Mouse (Mus musculus): ENCODE measurements around the gene Vamp2. TPM values are rescaled to one million over a fixed set of nuclear protein-coding genes. Genes with fewer than 3 reads are reported as not detected.
A peak's percentile ranks its signal among the peaks of the same experiment; 100 is the strongest.
"Not testable (repeated sequence)": the region's sequence is repeated elsewhere in the genome, so short reads cannot be mapped to it uniquely, and the experiment has no call there.

Vamp2 gene
- polyA plus RNA-seq, 1 experiment from 2014 or later: 81.5 TPM

DNA sequence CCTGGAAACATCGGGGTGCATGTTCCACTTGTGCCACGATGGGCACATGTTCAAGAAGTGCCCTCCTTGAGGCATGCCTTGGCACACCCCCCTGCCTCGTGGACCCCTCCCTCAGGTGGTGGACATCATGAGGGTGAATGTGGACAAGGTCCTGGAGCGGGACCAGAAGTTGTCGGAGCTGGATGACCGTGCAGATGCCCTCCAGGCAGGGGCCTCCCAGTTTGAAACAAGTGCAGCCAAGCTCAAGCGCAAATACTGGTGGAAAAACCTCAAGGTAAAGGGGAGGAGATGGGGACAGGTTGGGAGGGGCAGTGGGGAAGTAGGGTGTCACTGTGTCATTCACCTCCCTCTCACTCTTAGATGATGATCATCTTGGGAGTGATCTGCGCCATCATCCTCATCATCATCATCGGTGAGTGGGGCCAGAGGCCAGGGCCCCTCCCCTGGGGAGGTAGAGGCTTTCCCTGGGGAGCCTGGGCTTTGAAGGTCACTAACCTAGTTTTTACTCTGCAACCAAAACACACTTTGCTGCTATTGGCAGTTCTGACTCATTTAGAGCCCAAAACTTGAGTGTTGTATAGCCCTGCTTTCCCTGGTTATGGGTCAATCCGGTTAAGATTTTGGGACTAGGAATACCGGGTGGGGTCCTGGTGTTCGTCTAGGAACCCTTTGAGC, 1.5 kb downstream of the Vamp2 start:
- peaks cover 18% of the 10 kb centered on the region; the same call in 1 of the 2 replicates for H3K36me3 ChIP-seq (ENCODE audit: insufficient read depth, low read length)
- H3K4me1 ChIP-seq (ENCODE audit: insufficient read depth, low read length): peaks cover 41% of the 10 kb centered on the region
- H3K4me2 ChIP-seq (replicated peaks; ENCODE audit: low read depth, low read length): peak overlapping the region; percentile 72
- ATAC-seq (ENCODE audit: low FRiP score, low TSS enrichment): no peak
- no peaks in the 10 kb centered on the region for H3K27me3 ChIP-seq (ENCODE audit: insufficient read depth, low read length)
- no peaks in the 10 kb centered on the region for H3K9me3 ChIP-seq (ENCODE audit: low read length)
- 77% methylated on average over 12 of the region's 12 CpGs for WGBS
- H3K9ac ChIP-seq (replicated peaks; ENCODE audit: low read length): peak overlapping the region; percentile 99
- H3K27ac ChIP-seq (ENCODE audit: low read length): 0 out of 2 replicates have a peak overlapping the region, but pooled peaks have one; percentile 3
- H3K4me3 ChIP-seq (ENCODE audit: low read length): peak overlapping the region; percentile 100

DNA sequence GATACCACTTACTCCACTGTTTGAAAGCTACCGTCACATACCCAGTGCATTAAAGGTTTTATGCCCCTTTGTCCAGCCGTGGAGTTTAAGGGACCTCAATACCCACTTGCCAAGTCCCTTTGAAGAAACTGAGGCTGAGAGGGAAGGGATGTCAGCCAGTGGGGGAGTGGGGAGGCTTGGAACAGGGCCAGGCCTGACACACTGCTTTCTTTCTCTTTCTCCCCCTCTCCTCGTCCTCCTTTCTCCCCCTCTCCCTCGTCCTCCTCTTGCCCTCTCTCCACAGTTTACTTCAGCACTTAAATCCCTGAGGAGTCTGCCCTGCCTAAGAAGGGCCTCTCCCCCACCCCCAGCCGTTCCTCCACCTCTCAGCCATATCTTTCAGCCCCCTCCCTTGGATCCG, 2.1 kb downstream of the Vamp2 start:
- ATAC-seq (ENCODE audit: low FRiP score, low TSS enrichment): no peak
- no peaks in the 10 kb centered on the region for H3K9me3 ChIP-seq (ENCODE audit: low read length)
- H3K27me3 ChIP-seq (ENCODE audit: insufficient read depth, low read length): no peaks in the 10 kb centered on the region
- peak overlapping the region; percentile 72 for H3K4me2 ChIP-seq (replicated peaks; ENCODE audit: low read depth, low read length)
- H3K27ac ChIP-seq (ENCODE audit: low read length): 0 out of 2 replicates have a peak overlapping the region, but pooled peaks have one; percentile 3
- peak overlapping the region; percentile 19; the same call in 1 of the 2 replicates for H3K9ac ChIP-seq (replicated peaks; ENCODE audit: low read length)
- 63% methylated on average over 6 of the region's 6 CpGs for WGBS
- H3K36me3 ChIP-seq (ENCODE audit: insufficient read depth, low read length): peaks cover 18% of the 10 kb centered on the region; the same call in 1 of the 2 replicates
- peaks cover 41% of the 10 kb centered on the region for H3K4me1 ChIP-seq (ENCODE audit: insufficient read depth, low read length)
- H3K4me3 ChIP-seq (ENCODE audit: low read length): 0 out of 2 replicates have a peak overlapping the region, but pooled peaks have one; percentile 9

DNA sequence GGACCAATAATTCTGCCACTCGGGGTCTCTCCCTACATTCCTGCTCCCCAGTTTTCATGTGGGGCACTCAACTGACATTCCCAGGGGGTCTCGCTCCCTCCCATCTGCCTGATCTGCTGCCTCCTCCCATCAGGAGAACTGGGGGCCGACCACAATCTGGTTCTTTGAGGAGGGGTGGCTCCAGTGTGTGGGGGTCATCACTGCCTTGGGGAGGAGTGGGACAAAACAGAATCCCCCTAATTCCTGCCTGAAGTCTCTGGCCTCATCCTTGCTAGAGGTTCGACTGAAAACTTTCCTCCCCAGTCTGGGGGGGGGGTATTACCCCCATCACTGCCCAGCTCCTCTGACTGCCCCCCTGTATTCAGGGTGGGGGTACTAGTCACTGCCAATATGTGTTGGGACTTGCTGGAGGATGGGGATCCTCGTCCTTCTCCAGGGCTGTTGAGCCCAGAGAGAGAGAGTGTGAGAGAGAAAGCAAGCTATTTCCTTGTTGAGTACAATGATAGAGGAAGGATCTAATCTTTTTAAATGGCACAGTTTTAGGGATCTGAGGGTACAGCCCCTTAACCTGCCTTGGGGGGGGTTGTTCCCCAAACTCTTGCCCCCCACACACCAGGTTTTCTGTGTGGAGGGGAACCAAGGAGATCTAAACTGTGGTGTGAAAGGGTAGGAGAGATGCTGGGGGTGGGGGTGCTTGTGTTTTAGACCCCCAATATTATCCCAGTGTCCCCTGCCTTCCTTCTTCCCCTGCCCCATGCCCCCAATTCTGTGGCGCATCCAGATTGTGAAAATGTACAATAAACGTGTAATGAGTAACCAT, 3.5 kb downstream of the Vamp2 start:
- 69% methylated on average over 7 of the region's 7 CpGs for WGBS
- no peak overlapping the region for H3K4me2 ChIP-seq (replicated peaks; ENCODE audit: low read depth, low read length)
- peaks cover 47% of the 10 kb centered on the region for H3K4me1 ChIP-seq (ENCODE audit: insufficient read depth, low read length)
- peaks cover 18% of the 10 kb centered on the region; the same call in 1 of the 2 replicates for H3K36me3 ChIP-seq (ENCODE audit: insufficient read depth, low read length)
- no peaks in the 10 kb centered on the region for H3K27me3 ChIP-seq (ENCODE audit: insufficient read depth, low read length)
- H3K9me3 ChIP-seq (ENCODE audit: low read length): no peaks in the 10 kb centered on the region
- no peak overlapping the region for H3K9ac ChIP-seq (replicated peaks; ENCODE audit: low read length)
- H3K27ac ChIP-seq (ENCODE audit: low read length): no peak overlapping the region
- H3K4me3 ChIP-seq (ENCODE audit: low read length): no peak overlapping the region
- no peak for ATAC-seq (ENCODE audit: low FRiP score, low TSS enrichment)

DNA sequence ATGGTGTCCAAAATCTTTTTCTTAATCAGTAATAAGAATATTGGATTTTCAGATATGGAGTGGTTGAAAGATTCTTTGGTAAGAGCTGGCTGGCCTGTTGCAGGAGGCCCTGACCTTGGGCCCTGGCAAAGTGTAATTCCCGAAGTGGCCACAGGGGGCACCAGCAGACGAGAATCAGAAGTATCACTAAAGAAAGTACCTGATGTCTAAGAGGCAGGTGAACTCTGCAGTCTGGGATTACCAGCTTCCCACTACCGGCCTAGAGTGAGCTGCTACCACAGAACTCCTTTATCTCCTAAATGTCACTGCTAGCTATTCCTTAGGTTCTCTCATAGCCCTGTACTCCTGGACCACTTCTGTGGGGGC, 4.1 kb downstream of the Vamp2 start:
- Histone ChIP-seq H3K9me3 (ENCODE audit: low read length) (no peaks in the 10 kb centered on the region), H3K36me3 (ENCODE audit: insufficient read depth, low read length) (peaks cover 18% of the 10 kb centered on the region; the same call in 1 of the 2 replicates), H3K4me2 (replicated peaks; ENCODE audit: low read depth, low read length) (no peak overlapping the region), H3K27me3 (ENCODE audit: insufficient read depth, low read length) (no peaks in the 10 kb centered on the region), H3K4me1 (ENCODE audit: insufficient read depth, low read length) (peaks cover 45% of the 10 kb centered on the region), H3K4me3 (ENCODE audit: low read length) (no peak overlapping the region), H3K9ac (replicated peaks; ENCODE audit: low read length) (no peak overlapping the region), H3K27ac (ENCODE audit: low read length) (no peak overlapping the region)
- WGBS: 5% methylated on average over 3 of the region's 3 CpGs
- ATAC-seq (ENCODE audit: low FRiP score, low TSS enrichment): no peak

DNA sequence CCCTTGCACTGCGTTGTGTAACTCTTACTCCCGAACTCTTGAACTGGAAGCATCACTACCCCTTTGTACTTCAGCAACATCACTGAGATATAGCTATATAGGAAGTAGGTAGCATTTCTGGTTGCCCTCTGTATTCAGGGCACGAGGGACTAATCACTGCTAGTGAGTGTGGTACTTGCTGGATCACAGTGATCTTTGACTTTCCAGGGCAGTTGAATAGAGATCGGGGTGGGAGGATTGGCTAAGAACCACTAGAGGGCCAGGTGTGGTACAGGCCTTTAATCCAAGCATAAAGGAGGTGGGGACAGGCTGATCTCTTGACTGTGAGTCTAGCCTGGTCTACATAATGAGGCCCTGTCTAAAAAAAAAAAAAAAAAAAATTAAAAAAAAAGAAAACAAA, 4.6 kb downstream of the Vamp2 start:
- ATAC-seq (ENCODE audit: low FRiP score, low TSS enrichment): no peak
- H3K4me1 ChIP-seq (ENCODE audit: insufficient read depth, low read length): peaks cover 45% of the 10 kb centered on the region
- H3K9ac ChIP-seq (replicated peaks; ENCODE audit: low read length): no peak overlapping the region
- no peak overlapping the region for H3K4me2 ChIP-seq (replicated peaks; ENCODE audit: low read depth, low read length)
- H3K4me3 ChIP-seq (ENCODE audit: low read length): no peak overlapping the region
- H3K27me3 ChIP-seq (ENCODE audit: insufficient read depth, low read length): no peaks in the 10 kb centered on the region
- H3K27ac ChIP-seq (ENCODE audit: low read length): no peak overlapping the region
- WGBS: 90% methylated on average over 4 of the region's 4 CpGs
- H3K36me3 ChIP-seq (ENCODE audit: insufficient read depth, low read length): peaks cover 18% of the 10 kb centered on the region; the same call in 1 of the 2 replicates
- H3K9me3 ChIP-seq (ENCODE audit: low read length): no peaks in the 10 kb centered on the region

DNA sequence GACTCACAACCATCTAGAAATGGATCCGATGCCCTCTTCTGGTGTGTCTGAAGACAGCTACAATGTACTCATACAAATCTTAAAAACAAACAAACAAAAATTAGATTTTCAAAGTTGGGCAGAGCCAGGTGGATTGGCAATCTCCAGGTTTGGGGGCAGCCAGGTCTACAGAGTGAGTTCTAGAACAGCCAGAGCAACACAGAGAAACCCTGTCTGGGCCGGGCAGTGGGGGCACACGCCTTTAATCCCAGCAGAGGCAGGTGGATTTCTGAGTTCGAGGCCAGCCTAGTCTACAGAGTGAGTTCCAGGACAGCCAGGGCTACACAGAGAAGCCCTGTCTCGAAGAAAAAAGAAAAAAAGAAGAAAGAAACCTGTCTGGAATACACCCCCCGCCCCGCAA, 5.6 kb downstream of the Vamp2 start:
- peaks cover 18% of the 10 kb centered on the region; the same call in 1 of the 2 replicates for H3K36me3 ChIP-seq (ENCODE audit: insufficient read depth, low read length)
- not testable (repeated sequence) for H3K27me3 ChIP-seq (ENCODE audit: insufficient read depth, low read length); H3K4me2 ChIP-seq (replicated peaks; ENCODE audit: low read depth, low read length); H3K9me3 ChIP-seq (ENCODE audit: low read length); H3K4me3 ChIP-seq (ENCODE audit: low read length); ATAC-seq (ENCODE audit: low FRiP score, low TSS enrichment); H3K9ac ChIP-seq (replicated peaks; ENCODE audit: low read length); H3K27ac ChIP-seq (ENCODE audit: low read length)
- 92% methylated on average over 7 of the region's 7 CpGs for WGBS
- H3K4me1 ChIP-seq (ENCODE audit: insufficient read depth, low read length): peaks cover 52% of the 10 kb centered on the region

DNA sequence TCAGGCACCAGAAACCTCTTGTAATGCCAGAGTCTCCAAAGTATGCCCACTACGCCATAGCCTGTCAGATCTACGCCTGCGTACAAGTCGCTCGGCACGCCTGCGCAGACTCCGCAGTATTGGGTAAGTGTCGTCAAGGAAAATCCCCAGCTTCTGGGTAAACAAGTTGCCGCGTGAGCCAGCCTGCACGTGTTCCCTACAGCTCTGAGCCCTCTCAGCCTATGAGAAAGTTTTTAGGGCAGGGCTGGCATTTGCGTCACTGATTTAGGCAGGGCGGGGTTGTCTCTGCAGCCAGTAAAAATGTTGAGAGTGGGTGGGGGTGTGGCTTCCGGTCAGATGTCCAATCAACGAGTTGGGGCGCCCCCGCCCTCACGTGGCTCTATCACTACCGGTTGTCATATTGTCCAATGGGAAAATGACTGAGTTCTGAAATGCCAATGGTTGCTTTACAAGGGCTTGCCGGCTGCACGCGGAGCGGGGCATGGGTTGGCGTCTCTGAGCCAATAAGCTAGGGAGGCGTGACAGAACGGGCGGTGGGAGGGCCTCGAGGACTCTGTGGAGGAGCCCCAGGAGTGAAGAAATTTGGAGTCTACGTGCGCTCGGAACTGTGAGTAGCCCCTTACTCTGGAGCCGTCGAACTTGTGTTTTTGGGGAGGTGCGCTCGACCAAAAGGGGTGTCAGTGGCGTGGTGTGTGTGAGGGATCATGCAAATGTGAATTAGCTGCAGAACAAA, 6.6 kb downstream of the Vamp2 start, which contains the start of gene Per1:
Per1 (plus strand) TSS at position 521 of the 733 bp plus-strand sequence.
- H3K9ac ChIP-seq (replicated peaks; ENCODE audit: low read length): peak within 1 kb of the TSS; percentile 69
- under 1% methylated on average over 37 of the region's 37 CpGs for WGBS
- peaks cover 18% of the 10 kb centered on the region; the same call in 1 of the 2 replicates for H3K36me3 ChIP-seq (ENCODE audit: insufficient read depth, low read length)
- H3K27me3 ChIP-seq (ENCODE audit: insufficient read depth, low read length): no peaks in the 10 kb centered on the region
- no peaks in the 10 kb centered on the region for H3K9me3 ChIP-seq (ENCODE audit: low read length)
- peak within 1 kb of the TSS; percentile 93 for H3K27ac ChIP-seq (ENCODE audit: low read length)
- peak within 1 kb of the TSS; percentile 86 for H3K4me2 ChIP-seq (replicated peaks; ENCODE audit: low read depth, low read length)
- H3K4me3 ChIP-seq (ENCODE audit: low read length): peak within 1 kb of the TSS; percentile 67
- ATAC-seq (ENCODE audit: low FRiP score, low TSS enrichment): peak; percentile 94
- H3K4me1 ChIP-seq (ENCODE audit: insufficient read depth, low read length): peaks cover 52% of the 10 kb centered on the region

DNA sequence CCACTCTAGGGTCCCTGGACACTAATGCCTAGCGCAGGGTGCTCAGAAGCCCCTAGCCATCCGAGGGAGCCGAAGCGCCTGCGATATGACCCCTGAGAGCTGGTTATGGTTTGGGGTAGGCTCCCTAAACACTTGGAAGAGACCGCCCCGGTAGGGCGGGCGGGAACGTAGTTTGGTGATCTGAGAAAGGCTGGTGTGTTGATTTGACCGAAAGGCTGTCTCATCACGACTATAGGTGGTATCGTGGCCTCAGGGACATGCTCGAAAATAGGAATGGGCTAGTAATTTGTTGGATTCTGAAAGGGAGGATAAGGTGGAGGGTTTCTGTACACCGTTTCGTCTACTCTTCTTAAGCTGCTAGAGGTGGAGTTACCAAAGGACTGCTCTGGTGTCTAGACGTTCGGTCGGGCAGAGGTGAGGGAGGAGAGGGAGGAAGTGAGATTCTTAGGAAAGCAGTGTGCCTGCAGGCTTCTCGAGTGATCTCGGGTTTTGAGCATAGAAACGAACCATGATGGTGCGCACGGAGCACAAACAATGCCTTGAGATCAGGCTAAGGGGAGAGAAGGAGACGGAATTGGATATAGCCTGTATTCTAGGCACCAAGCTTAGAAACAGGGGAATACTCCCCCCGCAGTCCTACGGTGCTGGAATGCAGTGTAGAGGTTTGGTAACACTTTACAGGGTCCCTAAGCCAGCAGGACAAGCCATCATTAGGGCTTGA, 7.4 kb downstream of the Vamp2 start:
- Histone ChIP-seq H3K4me2 (replicated peaks; ENCODE audit: low read depth, low read length) (peak overlapping the region; percentile 86), H3K9ac (replicated peaks; ENCODE audit: low read length) (peak overlapping the region; percentile 69), H3K4me1 (ENCODE audit: insufficient read depth, low read length) (peaks cover 52% of the 10 kb centered on the region), H3K27me3 (ENCODE audit: insufficient read depth, low read length) (no peaks in the 10 kb centered on the region), H3K36me3 (ENCODE audit: insufficient read depth, low read length) (peaks cover 13% of the 10 kb centered on the region; the same call in 1 of the 2 replicates), H3K9me3 (ENCODE audit: low read length) (no peaks in the 10 kb centered on the region), H3K27ac (ENCODE audit: low read length) (peak overlapping the region; percentile 89), H3K4me3 (ENCODE audit: low read length) (peak overlapping the region; percentile 67)
- WGBS: under 1% methylated on average over 27 of the region's 27 CpGs
- no peak for ATAC-seq (ENCODE audit: low FRiP score, low TSS enrichment)

All from kidney, embryonic 16.5 days (tissue).